Mouse (Mus musculus) ovary, postnatal 10 days (tissue): ENCODE data around the gene 4933428G20Rik.

Experiments
- DNase-seq: peaks from one replicate; pipeline ENCODE4 v3.0.0; 2022; ENCODE audit warnings: low spot score

Gene 4933428G20Rik

DNA sequence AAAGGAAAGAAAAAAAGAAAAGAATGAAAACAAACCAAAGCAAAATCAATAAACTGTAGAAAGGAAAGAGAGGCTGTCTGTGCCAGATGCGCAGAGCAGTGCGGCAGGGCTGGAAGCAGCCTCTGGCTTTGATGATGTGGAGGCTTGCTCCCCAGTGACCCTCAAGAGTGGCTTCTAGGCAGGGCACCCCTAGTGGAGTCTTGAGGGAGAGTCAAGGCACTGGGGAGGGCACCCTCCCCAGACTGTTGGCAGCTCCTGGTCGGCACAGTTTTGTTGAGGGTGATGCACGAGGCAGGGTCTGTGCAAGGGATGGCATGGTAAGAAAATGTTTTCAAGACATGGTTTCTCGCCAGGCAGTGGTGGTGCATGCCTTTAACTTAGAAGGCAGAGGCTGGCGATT is 37.6 kb downstream of the 4933428G20Rik start:
- no peak for DNase-seq

DNA sequence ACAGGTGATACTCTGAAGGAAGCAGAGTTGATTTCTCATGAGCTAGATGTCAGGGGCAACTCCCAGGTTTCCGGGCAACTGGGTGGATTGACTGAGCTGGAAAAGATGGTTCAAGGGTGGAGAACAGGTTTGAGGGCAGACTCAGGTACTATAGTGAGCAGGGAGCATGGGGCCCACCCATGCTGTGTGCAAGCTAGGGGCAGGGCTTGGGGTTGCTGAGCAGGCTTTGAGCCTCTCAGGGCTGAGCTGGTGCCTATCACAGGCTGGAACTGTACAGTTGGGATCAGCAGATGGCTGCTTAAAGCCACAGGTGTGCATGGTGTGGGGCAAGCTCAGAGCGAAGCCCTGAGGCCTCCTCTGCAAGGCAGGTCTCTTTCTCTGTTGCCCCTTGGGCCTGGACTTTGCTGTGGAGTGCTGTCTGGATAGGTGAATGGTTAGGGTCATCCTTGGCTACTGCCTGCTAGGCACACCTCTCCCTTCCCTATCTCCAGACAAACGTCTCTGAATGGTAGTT is 38.8 kb downstream of the 4933428G20Rik start:
- DNase-seq = no peak

DNA sequence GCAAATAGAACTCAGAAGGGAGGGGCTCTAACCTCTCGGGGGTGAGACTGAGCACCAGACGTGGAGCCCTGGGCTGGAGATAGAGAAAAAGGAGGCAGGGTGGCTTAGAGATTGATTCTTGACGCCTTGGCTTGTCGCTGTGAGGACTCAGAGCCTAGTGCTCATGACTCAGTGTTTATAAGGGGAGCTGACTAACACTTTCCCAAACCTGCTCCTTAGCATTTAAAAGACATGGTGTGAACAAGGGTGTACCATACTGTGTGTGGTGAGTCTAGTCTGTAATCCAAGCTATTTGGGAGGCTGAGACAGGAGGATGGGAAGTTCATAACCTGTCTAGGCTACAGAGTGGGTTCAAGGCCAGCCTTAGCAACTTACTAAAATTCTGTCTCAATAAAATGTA is 43.0 kb downstream of the 4933428G20Rik start:
- no peak for DNase-seq

DNA sequence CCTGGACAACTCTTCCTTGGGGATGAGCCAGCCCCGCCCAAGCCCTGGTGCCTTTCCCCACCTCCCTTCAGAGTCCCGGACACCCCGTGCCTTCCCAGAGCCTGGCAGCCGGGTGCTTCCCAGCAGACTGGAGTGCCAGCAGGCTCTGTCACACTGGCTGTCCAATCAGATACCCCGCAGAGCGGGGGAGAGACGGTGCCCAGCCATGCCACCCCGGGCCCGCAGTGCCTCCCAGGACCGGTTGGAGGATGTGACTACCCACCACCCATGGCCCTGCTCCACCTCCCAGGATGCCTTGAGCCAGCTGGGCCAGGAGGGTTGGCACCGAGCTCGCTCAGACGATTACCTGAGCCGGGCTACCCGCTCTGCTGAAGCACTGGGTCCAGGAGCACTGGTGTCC is 48.5 kb downstream of the 4933428G20Rik start:
- DNase-seq = no peak

DNA sequence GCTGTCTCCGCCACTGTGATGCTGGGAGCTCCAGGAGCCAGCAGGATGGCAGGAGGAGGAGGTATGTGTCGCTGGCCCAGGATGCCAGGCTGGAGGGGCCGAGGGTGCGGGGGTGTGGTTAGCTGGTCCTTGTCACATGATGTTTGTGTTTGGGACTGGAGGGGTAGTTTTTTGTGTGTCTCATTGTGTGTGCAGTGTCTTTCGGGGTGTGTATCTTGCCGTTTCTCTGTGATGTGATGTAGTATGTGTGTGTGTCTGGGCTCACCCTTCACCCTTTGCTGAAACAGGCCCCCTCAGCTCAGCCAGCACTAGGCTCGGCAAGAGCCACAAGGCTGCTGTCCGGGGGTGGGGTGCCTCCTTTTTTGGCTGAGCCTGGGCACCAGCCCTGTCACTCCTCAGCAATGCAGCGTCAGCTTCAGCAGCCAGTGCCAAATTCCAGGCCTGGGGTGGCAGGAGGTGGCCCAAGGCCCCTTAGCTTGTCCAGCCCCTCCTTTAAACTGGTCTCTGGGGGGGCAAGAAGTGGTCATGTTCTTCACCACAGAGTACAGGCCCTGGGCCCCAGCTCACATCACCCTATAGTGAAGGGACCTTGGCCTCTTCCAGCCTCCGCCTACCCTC is 49.7 kb downstream of the 4933428G20Rik start:
- DNase-seq = no peak

DNA sequence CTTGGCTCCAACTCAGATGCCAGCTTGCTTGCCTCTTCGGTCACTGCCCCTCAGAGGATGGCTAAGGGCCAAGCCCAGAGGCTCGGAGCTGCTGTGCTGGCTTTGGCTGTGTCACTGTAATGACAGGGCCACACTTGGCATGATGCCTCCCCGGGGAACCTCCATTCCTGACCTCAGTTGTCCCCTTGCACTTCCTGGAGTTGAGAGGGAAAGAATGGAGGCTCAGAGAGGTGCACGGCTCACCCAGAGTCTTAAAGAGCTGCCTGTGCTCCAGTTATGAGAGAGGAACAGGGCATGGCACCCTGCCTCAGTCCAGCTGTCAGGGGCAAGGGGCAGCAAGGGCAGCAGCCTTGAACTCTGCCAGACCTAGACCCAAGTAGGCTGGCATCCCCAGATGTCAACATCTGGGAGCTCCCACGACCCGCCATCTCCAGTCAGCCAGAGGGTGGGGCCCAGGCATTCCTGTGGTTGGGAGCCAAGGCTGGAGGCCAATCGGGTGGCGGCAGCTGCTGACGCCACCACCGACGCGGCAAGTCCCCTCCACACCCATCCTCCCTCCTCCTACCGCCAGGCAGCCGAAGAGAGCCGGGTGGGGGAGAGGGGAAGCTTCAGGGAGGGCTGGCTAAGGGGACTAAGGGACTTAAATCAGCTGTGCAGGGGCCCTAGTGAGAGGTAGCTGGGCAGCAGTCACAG is 50.4 kb downstream of the 4933428G20Rik start:
- DNase-seq = no peak

DNA sequence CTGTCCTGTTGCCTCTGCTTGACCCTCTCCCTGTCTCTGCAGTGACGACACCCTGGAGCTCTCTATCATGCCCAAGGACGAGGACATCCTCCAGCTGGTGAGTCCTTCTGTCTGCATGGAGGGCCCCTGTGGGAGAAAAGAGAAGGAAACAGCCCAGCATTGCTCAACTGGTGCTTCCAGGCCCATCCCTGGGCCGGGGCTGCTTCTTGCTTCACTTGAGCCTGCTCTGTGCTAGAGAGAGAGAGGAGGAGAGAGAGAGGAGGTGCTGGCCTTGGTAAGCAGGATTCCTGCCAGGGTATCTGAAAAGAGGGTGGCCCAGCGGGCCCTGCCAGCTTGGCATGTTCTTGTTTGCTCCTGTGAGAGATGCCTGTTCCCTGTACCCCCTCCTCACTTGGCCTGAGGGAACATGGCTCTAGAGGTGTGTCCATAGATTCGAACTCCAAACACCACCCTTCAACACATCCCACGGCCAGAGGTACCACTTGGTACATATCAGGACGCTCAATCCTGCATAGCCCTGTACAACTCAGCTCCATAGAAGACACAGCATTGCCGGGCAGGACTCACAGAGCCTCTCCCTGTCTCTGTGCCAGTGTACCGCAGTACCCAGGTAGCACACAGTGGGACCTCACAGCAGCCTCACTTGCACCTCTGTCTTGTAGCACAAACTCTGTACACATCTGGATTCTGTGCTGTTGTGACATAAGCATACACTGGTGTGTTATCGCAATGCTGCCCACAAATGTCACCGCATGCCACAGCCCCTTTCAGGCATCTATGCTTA is 51.3 kb downstream of the 4933428G20Rik start:
- DNase-seq = no peak

DNA sequence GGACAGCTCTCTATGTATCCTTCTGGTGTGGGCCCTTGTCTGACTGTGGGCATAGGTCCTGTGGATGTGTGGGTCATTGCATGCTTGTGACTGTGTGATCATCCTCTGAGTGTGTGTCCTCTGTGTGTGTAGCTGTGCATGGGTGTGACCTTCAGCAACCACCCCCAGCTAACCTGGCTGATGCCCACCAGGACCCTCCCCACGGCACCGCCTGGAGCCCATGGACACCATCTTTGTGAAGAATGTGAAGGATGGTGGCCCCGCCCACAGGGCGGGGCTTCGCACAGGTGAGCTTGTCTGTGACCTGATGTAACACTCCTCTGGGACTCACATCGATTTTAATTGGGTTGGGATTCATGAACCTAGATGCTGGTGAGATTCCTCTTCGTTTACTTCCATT is 52.2 kb downstream of the 4933428G20Rik start:
- no peak for DNase-seq

DNA sequence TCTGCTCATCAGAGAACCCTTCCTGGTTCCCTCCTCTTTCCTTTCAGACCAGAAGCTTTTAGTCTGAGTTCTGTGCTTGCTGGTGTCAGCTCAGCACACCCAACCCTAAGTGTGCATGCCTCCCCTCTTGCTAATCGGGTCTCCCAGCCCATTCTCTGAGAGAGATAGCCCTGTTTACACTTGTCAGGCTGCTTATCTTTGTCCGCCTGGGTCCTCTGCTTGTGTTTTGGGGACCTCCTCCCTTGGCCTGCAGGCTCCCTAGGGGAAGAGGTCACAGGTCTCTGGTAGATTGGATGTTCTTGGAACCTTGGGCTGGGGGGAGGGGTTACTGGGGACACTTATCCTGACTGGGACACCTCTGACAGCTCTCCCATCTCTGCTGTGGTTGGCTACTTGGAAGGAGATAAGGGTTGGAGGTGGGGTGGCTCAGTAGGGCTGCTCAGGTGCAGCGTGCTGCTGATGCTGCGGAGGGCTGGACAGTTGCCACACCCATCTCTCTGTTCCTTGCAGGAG is 54.1 kb downstream of the 4933428G20Rik start:
- no peak for DNase-seq

DNA sequence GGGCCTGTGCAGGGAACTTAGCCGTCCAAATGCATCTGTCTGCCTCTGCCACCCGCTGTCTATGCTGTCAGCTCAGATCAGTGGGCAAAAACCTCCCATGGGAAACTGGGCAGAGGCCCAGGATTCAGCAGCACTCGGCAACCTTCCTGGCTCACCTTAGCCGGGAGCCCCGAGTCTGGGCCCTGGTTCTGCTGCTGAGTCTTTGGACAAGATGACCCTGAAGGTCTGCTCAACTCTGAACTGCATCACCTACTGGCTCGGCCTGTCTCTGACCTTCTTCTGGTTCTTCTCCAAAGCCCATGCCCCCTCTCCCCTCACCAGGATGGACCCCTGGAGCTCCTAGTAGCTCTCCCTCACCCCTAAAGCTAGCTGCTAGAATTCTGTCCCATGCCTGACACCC is 54.5 kb downstream of the 4933428G20Rik start:
- DNase-seq = no peak

DNA sequence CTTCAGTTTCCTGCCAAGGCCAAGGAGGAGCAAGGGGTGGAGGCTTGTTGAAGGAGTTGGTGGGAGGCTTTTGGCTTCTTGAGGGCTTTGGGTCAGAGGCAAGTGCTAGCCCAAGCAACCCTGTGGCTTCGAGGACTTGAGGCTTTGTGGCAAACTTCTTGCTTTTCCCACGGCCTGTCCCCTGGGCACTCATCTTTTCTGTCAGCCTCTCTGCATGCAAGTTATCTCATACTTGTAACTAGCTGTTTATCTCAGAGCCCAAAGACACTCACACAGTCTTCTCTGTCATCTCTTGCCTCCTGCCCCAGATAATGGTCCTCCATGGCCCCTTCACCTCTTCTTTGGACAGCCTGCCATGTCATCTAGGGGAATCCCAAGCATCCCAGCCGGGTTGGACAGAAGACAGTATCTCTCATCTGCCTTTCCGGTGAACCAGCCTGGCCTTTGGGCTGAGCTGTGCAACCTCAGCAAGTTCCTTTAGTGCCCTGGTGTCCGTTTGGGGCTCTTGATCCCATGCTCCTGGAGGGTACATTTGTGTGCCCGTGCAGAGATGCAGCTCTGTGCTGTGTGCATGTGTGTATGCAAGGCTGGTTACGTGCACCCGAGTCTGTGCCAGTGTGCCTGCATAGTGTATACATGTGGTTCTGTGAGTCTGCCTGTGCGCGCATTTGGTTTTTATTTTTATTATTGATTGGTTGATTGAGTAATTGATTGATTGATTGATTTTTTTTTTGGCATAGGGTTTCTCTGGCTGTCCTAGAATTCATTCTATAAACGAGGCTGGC is 57.1 kb downstream of the 4933428G20Rik start:
- no peak for DNase-seq

DNA sequence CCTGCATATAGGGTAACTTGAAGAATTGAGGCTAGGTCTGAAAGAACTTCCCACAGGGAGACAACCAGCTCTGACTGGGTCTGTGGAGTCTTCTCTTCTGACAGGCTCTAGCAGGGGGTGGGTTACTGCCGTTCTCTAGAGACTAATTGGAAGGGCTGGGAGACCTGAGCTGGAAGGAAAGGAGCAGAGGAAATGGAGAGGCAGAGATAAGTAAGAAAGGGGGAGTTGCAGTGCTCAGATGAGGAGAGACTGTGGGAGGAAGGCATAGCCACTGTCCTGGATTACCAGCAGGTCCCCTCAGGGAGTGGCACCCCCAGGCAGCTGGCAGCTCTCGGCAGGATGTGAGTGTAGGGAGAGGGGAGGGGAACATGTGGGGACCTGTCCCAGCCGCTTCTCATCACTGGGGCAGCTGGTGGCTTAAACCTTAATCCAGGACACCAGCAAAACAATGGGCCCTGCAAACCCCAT is 58.4 kb downstream of the 4933428G20Rik start:
- DNase-seq = no peak

DNA sequence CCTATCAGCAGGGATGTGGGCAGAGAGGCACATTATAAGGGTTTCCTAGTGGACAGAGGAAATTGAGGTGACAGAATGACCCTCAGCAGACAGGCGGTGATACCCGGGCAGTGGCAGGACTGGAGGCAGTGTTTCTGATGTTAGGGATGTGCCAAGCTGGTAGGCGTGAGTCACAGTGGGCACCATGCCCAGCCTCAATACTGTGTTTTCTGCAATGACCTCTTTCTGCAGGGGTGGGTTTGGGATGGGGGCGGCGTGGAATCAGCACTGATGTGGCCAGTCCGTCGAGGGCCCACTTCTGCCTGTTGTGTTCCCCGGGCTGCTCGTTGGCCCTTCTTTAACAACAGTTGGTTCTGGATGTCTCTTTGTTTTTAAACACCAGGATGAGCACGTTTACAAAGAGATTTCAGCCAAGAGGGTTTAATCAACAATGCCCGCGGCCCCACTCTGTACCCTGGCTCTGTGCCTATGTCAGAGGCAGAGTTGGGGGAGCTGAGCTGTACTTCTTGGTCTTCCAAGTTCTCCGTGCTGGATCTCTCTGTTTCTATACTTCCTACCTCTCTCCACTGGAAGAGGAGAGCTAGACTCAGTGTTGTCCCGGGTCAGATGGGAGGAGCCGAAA is 59.0 kb downstream of the 4933428G20Rik start:
- no peak for DNase-seq
